Mouse (Mus musculus) lung, adult 2 months (tissue): ENCODE data around the gene Rnf114.

Source experiments
- CTCF ChIP-seq: fragments of 200-500 bp; IDR thresholded peaks from 2 replicates; pipeline ENCODE4 v1.5.1; 2011; ENCODE audit warnings: mild to moderate bottlenecking, low read length, control low read depth; ENCODE audit not compliant: insufficient read depth
- POLR2A ChIP-seq: fragments of 200-500 bp; IDR thresholded peaks from 2 replicates; pipeline ENCODE4 v1.6.1; 2011; ENCODE audit warnings: low read depth, mild to moderate bottlenecking, control low read depth, low read length, borderline replicate concordance; ENCODE audit errors: extremely low read depth

GRCm38 (mm10) chr2:167508569-167508968 is 16.1 kb downstream of the Rnf114 start:
- TF ChIP-seq CTCF, result no peak
- no peak for TF ChIP-seq POLR2A
